Mouse (Mus musculus) frontal cortex, postnatal 36 days (tissue): Measurements from ENCODE around the gene Zfp174.
A peak's percentile ranks its signal among the peaks of the same experiment; 100 is the strongest.

ENCODE experiments used
- DNase-seq, 2 experiments: peaks; one replicate each; pipeline ENCODE4 v3.0.0; 2022; ENCODE audit warnings: low spot score in 2 of 2

Zfp174 gene

DNA sequence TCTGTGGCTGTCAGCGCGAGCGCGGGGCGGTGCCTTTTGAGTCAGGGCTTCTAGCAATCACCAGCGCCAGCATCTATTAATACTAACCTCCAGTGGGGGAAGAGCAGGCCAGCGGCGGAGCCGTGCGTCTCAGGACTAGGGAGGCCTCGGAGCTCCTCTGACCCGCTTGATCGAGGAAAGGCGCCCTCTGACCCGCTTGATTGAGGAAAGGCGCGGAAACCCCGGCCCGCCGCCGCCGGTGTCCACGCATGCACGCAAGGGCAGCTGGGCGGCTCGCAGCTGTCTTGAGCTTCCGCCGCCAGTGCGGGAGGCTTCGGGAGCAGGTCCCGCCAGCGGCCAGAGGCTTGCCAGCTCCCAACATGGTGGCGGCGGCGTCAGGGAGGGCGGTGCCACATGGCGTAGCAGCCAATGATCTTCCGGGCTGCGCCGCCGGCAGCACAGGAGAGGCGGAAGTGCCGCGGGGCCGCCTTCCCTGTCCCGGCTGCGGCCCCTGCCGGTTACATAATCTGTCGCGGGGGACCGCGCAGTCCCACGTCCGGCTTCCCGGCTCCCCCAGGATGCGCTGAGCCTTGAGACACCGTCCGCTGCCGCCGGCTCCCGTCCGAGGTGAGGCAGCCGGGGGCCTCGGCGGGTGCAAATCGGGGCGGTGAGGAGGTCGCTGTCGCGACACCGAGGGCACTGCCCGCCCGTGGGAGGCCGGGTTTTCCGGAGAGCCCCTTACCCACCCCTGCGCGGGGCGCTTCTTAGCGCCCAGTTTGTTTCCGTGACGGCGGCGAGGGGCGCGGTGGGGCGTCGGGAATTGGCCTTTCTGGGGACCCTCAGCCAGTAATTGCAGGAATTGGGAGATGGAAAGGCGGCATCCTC lies 37.4 kb downstream of the Zfp174 start, which contains the start of the genes Zfp597 and Gm20695:
Gene Zfp597, minus strand, starts transcription at position 361 of the 864 bp plus-strand sequence.
Gene Gm20695, plus strand, starts transcription at position 448 of the 864 bp plus-strand sequence.
- peak; percentile 91 to 93 for DNase-seq

DNA sequence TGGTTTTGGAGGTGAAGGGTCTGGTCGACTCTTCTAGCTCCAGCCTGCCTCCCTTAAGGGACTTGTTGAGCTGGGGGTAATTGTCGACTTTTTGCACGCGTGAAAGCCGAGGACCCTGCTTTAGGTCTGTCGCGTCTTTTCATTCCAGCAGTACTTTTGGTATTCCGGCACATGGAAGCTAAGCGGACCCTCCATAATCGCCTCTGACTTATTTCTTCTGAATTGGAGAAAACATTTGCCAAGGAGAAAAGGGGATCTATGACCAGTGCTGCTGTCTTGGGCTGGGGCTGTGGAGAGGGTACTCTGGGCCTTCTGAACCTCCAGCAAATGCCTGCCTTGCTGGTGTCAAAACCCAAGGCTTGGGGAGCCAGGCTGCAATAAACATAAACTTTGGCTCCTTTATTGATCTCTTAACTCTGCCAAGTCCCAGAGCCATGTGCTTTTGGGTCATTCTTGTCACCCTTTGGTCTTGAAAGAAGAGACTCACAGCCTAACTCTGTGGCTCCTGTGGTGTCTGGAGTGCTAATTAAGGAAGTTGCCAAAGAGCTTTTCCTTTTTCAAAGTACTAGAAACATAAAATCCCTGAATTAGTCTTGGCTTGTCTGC lies 38.1 kb downstream of the Zfp174 start:
- no peak for DNase-seq

GRCm38 (mm10) chr16:3891621-3892295 lies 44.7 kb downstream of the Zfp174 start:
- DNase-seq, result no peak

GRCm38 (mm10) chr16:3893739-3894138 lies 46.7 kb downstream of the Zfp174 start:
- DNase-seq, result no peak

GRCm38 (mm10) chr16:3895173-3895792 lies 48.2 kb downstream of the Zfp174 start:
- DNase-seq, result no peak

DNA sequence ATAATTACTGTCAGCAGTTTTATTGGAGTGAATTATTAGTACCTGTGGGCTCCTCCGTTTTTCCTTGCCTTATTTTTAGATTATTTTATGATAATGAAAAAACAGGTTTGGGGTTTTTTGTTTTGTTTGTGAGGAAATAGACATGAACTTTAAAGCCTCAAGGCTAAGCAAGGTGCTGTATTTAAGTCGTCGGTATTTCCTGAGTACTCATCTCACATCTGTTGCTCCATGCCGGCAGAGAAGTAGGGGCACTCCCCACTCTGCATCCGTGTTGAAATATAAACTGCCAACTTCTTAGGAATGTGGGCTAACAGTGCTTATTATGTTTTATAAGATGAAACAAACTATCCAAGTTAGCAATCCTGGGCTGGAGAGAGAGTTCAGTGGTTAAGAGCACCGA lies 49.0 kb downstream of the Zfp174 start:
- DNase-seq, result no peak

DNA sequence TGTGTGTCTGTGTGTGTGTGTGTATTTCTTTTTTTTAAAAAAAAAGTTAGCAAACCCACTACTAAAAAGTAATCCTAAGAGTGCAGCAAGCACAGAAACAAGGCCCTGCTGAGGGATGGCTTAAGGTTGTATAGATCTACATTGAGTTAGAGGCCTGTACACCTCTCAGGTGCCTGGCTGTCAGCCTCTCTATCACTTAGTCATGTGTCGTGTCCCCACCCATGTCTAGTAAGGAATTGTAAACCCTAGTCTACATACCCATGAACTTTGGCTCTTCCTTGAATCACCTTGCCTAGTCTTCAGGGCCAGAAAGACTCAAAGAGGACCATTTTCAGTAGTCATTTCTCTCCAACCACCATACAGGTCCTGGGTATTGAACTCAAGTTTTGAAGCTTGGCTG lies 49.5 kb downstream of the Zfp174 start:
- no peak for DNase-seq

DNA sequence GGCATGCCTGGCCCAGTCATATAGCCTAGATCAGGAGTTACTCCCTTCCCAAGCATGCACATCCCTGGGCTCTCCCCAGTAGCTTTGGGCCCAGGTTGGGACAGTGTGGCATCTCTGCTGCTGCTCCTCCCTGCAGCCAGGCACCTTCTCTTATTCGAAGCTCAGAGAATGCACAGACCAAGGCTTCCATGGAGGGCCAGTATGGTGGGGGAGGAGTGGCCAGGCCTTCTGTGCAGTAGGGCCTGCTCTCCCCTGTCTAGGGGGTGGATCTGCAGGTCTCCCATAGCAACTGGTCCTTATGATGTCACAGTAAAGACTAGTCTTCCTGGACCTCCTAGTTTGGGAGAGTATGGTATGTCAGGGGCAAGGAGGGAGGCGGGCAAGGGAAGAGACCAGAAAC lies 60.4 kb downstream of the Zfp174 start:
- DNase-seq, result no peak
